Mouse (Mus musculus) right cerebral cortex, postnatal 36 days (tissue): ENCODE data around the gene Rcan1.

ENCODE experiments used
- DNase-seq, 2 experiments: peaks; one replicate each; pipeline ENCODE4 v3.0.0; 2022; ENCODE audit warnings: low spot score in 2 of 2, mixed read lengths in 1 of 2

The Rcan1 gene

DNA sequence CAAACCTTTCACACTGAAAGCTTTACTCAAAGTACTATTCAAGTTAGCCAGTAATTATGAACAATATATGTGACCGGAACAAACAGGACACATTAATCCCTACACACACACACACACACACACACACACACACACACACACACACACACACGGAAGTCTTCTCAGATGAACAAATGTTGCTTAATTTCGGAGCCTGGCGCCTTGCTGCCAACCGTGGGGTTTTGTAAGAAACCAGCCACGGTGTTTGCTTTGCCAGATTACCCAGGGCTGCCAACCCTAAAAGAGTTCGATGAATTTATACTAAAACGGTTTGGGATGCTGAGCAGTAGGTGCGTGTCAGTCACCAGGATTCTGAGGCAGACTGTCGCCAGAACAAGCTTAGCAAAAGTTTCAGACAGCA lies 69.5 kb downstream of the Rcan1 start:
- no peak for DNase-seq

DNA sequence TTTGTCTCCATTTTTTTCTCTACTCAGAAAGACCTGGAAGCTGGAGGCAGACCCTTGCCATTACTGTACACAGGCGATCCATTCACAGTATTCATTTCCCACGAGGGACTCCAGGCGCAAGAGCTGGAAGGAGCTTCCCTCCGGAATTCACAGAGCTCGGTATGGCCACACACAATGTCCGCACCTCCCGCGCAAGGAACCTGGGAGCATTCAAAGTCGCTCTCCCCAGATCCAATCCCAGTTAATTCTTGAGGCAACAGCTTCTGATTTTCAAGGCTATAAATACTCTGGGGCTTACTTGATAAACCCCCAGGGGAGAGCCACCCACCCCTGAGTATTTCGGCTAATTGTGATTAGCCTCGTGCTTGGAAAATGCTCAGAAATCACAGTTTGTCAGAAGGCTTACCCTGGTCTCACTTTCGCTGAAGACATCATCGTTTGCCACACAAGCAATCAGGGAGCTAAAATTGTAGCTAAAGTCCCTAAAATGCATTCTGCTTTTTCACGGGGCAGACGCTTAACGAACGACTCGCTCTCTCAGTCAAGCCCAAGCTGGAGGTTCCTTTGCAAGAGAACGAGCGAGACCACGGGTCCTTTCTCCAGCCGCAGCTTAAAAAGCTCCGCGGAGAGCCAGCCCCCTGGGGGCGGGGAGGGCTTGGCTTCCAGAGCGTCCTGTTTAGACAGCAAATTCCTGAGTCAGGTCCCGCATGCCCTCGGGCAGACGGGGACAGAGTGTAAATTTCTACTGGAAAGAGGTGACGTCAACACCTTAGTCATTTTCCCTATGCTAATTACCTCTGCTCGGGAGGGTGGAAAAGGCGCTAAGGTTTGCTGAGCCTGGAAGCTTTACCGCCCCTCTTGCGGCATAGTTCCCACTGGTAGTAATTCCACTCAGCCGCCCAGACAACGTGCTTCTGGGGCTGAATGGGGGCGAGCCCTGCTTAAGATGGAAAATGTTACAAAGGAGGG lies 70.9 kb downstream of the Rcan1 start:
- peak; percentile 60 to 67 for DNase-seq

DNA sequence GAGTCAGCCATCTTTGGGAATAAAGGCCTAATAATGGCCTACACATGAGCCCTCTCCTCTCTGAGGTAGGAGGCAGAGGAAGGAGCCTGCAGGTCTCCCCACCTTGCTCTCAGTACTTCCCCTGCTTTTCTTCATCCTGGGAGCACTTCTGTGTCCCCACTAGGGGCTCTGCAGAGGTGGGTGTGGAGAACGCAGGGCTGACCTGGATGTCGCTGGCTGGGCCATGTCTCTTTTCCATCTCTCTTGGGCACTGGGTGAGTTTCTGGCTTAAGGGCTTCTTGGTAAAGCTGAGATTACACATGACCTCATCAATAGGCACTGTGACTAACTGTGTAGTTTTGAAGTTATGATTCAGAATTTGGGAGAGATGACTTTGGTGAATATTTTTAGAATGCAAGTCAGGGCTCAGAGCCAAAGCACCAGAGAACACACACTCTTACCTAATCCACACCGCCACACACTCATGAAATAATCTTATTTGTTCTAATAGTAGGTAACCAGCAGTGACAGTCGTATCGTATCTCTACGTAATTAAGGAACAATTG lies 72.0 kb downstream of the Rcan1 start:
- no peak for DNase-seq

DNA sequence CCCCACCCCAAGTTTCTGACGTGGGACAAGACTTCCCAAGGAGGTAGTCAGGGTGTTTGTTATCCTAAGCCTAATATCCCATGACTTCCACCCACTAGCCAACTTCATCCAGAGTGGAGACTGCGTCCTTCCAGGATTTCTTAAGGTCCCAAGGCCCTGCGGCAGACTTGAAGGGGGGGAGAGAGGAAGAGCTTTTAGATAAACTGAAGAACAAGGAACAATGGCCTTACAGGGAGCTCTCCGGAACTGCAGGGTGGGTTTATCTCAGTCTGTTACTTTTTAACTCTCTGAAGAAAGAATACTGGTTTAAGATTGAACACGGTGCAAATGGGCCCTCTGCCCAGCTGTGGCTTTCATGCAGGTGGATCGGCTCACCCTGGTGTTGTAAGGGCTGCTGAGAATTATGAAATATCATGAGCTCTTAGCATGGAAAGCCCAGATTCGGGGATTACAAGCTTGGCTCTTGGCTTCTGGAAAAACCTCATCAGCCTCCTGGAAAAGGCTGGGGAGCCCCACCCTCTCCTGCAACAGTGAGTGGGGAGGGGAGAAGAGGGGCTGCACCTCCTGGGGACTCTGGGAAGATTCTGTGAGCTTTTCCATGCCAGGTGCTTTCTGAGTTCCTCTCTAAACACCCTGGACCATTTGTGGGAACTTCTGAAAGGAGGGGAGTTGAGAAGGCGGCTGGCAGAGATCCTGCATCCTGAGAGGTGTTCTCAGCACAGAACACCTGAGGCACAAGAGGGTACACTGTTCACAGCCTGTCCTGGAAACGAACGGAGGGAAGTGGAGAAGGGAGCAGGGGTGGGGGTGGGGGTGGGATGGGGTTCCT lies 72.7 kb downstream of the Rcan1 start:
- no peak for DNase-seq

DNA sequence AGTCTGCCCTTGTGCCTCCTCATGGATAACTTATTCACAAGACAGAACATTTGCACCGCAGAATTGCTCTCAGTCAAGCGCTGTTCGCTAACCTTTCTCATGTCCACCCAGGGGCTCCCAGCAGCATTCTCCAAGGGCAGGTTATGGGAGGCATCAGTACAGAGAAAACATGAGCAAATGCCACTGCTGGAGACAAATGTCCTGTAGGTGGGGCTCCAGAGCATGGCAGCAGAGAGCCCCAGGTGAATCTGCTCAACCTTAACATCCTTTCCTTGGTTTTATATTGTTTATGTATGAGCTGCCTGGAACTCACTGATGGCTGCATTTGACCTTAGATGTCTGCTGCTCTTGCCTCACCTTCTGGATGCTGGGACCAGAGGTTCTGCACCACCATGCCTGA lies 76.9 kb downstream of the Rcan1 start:
- DNase-seq: no peak

DNA sequence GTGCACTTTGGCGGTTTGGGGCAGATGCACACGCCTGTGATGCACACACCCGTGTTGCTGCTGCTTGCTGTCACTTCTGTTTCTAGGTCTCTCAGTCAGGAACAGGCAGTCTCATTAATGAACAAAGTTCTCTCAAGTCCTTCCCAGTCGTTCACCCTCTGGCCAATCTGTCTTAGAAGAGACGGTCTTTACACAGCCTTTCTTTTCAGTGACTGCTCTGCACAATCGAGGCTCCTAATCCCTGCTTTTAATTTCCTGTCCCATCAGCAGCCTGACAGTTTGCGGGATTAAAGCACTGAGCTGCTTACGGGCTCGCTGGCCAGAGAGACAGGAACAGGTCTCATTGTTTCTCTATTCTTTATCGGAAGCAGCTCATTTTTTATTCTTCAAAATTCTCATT lies 83.0 kb downstream of the Rcan1 start:
- DNase-seq: no peak

DNA sequence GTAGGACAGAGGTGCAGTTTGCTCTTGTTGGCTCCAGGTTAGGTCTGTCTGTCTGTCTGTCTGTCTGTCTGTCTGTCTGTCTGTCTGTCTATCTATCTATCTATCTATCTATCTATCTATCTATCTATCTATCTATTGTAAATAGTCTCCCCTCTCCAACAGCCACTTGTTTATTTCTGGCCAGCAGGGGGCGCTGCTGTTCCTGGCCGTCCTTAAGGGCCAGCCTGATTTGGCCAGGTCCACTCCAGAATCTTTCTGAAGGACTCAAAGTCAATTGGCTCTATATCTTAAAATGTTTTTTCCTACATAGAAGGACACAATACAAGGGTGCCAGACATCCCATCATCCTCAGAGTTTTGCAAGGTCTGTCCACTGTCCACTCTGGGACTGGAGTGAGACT lies 85.6 kb downstream of the Rcan1 start:
- DNase-seq: no peak

DNA sequence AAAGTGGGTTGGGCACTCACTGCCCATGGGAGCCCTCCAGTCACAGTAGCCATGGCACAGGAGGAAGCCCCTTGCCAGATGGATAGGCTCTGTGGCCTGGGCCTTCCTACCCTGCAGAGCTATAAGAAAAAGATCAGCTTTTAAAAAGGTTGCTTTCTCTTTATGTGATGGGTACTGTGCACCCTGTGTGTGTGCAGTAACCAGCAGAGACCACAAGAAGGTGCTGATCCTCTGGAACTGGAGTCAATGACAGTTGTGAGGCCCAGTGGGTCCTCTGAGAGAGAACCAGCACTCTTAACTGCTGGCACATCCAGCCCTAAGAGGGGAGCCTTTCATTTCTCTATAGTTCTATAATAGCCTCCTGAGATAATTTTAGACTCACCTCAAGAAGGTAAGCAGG lies 87.3 kb downstream of the Rcan1 start:
- DNase-seq: no peak

DNA sequence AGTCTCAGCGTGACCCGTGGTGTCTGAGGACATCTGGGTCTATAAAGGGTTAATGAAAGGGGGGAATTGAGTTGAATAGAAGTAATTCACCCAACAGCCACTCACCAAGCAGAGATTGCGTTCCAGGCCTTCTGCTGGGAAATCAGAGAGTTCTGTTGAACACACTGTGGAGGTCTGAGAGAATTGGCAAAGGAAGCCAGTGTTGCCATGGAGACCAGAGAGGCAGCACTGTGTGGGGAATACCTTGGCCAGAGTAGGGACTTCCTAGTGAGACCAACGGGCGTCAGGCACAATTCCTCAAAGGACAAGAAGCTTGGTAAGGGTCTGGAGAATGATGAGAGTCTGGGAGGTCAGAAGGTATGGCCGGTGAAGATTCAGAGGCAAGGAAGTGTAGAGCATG lies 88.2 kb downstream of the Rcan1 start:
- DNase-seq: peak; percentile 66 to 71

DNA sequence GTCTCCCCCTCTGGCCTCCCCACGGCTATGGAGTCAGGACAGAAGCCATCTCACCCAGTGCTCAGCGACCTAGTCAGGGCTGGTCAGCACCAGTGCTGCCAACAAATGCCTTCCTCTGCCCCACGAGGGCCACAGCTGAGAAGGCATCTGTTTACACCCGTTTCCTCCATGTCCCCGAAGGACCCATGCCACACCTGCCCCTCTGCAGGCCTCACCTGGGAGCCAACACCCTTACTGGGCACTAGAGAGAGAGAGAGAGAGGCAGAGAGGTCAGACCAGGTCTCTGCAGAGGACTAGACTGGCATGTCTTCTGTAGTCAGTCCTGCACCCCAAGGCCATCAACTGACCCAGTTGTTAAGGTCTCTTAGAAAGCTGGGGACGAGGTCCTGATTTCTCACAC lies 89.6 kb downstream of the Rcan1 start:
- DNase-seq: no peak

DNA sequence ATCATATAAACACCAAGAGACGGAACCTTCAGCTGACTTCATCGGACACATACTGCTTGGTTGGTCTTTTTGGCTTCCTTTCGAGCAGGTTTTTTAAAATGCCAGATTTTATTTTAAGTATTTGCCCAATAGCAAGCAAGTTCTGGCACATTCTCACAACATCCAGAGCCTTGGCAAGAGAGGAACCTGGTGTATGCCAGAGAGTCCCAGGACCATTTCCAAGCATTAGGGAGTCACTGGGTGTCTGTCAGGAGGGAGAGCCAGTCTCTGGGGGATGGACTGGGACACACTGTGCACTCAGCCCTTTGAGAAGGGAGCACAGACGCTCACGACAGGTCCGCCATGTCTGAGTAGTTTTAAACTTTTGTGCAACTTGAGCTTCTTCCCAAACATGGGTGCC lies 93.7 kb downstream of the Rcan1 start:
- no peak for DNase-seq

DNA sequence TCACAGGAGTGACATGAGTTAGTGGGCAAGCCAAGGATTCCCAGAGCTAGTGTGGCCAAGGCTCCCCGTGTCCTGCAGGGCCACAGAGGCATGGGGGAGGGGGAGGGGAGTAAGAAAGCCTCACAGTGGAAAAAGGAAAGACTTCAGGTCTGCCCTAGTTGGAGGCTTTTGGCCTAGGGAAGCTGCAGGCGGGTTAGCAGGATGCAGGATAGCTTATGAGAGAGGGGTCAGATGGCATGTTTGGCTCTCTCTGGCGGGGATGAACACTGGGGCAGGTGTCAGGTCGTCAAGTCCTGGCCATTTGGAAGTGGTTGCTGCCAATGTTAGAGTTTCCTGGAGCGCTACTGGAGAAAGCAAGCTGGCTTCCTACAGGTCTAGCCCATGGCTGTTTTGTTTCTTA lies 99.0 kb downstream of the Rcan1 start:
- no peak for DNase-seq

DNA sequence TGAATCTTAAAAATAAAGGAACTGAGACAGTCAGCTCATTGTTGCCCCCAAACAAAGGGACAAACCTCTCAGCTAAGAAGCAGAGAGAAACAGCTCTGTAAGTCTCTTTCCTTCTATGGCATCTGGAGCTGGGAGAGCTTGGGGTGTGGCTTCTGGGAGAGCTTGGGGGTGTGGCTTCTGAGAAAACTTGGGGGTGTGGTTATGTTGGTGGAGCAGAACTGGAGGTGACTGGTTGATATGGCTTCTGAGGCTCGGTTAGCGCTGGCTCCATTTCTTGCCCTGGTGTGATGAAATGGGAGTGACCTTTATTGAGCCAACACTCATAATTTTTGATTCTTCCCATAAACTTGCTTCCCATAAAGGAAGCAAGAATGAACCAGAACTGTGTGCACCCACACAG lies 101.4 kb downstream of the Rcan1 start:
- DNase-seq: no peak

DNA sequence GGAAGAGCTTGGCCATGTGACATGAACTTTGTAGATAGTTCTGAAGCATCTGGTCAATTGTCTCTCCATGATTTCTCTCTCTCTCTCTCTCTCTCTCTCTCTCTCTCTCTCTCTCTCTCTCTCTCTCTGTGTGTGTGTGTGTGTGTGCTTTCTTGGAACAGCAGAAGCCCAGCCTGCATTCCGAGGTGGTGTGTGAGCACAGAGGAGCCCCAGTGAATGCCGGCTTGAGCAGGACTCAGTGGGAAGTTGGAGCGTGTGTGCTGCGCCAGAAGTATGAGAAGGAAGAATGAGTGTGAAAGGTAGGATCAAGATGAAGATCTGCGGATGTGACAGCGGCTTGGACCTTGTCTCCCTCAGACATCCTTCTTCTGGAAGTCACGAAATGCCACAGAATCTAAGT lies 105.2 kb downstream of the Rcan1 start:
- DNase-seq: no peak

DNA sequence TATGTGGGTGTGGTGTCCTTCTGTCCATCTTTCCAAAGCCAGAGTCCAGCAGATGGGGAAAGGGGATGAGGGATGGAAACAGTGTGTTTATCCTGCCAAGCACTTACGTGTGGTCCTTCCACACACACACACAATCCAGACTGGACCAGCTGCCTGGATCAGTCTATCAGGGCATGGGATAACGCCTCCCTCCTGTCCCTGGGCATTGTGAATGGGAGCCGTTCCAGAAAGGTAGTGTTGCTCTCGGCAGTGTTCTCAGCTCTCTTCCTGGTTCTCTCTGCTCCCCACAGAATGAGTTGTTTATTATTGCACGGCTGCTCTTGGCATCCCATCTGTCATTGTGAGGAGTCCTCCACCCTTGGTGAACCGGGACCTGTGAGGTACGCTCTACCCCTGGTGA lies 110.0 kb downstream of the Rcan1 start:
- DNase-seq: no peak

DNA sequence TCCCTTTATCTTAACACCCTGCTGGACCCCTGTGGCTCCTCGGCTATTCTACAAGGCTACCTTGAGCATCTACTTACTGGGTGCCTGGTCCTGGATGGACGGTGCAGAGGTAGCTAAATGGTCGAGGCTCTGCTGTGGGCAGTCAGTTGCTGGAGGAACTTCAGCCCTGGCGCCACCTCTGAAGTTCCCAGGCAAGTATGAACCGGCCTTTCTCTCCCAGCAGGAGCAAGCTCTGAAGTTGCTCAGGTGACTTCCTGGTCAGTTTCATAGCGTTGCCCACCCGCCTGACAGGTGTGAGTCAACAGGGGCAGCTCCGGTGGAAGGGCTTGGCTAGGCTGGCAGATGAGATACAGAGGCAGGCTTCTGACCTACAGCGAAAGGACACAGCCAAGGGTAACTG lies 111.4 kb downstream of the Rcan1 start, which contains the start of gene Kcne1:
TSS of gene Kcne1 (minus strand) at position 240 of the 400 bp plus-strand sequence.
- no peak for DNase-seq

DNA sequence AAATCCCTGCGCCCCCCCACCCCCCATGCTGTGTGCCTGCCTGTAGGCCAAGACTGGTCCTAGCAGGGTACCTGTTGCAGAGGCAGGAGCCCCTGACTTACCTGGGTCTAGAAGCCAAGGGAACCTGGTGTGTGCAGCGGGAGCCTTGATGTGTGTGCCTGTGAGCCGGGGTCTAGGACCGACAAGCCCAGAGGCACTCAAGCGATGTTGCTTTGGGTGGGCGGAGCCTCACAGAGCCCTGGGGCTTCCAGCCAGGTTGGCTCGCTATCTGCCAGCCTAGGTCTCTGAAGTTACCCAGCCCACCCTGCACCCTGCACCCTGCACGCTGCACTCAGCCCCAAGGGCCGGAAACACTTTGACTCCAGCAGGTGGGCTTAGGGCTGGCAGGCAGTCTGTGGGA lies 111.9 kb downstream of the Rcan1 start:
- no peak for DNase-seq

DNA sequence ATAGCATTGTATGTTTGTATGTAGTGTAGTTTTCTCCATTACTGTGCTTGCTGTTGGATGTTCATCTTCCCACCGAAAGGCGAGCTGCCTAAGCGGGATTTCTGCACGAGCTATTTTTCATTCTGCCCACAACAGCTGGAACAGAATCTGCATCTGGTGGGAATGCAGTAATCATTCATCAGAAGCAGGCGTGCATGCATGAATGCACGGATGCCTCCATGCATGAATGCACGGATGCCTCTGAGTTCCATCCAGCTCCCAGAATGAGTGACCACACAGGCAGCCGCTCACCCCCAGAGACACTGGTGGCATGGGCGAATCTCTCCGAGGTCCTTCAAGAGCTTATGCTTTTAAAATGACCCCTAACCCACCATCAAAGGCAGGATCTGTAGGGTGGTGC lies 113.1 kb downstream of the Rcan1 start:
- DNase-seq: no peak

DNA sequence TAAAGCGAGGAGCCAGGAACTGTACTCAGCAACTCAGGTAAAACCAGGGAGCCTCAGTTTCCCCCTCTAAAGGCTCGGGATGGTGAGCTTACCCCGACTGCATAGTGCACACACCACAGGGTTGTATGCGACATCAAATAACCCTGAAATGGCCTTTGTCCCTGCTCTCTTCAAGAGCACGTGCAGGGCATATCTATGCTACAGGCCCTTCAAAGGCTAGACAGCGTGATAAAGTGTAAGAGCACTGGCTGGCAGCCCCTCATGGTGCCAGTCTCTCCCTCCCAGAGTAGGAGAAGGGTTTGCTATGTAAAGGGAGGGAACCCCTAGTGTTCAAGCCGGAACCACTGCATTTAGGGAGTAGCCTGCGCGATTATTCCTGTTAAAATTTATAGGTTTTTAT lies 113.6 kb downstream of the Rcan1 start:
- no peak for DNase-seq

DNA sequence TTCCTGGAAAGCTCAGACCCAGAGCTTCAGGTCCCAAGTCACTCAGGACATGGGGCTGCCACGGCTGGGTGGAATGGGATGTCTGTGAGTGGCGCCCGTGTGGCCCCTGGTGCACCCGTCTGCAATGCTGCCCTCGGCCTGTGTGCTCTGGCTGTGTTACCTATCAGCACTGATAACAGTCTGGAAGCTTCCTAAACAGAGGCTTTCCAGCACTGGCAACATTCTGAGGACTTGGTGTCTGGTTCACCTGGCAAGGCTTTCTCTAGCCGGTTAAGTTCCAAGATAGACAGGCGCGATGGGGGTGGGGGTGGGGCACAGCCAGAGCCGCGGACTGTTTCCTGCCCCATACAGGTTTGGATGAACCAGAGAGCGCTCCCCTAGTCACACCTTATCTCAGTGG lies 114.7 kb downstream of the Rcan1 start:
- no peak for DNase-seq

DNA sequence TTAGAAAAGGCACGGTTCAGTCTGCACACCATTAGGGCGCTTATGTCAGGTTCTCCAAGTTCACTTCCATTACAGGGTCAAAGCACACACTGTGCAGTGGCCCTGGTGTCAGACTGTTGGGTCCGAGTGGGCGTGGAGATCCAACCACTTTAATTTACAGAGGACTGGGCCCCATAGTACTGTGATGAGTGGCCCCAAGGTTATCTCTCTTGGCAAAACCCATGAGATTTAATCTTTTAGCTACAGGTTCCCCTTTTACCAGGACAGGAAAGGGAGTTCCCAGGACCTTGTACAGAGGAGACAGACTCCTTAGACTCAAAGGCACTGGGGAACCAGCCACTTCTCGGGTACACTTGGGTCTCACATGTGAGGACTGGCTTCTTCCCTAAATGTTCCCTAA lies 115.3 kb downstream of the Rcan1 start:
- no peak for DNase-seq

DNA sequence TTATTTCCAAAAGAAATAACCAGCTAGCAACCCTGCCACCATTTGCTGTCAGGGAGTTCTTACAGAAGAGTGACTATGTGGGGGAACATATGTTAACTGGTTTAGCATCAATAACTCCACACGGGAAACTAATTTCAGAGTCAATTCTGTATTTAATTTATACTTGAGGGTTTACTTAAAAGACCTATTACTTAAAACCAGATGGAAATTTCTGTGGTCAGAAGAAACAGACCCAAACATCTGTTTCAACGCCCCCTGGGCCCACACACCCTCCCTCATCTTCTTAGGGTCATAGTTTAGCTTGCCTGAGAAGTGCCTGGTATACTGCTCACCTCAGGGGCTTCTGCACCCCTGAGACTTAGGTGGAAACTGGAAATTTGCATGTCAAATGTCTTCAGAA lies 116.8 kb downstream of the Rcan1 start:
- no peak for DNase-seq

DNA sequence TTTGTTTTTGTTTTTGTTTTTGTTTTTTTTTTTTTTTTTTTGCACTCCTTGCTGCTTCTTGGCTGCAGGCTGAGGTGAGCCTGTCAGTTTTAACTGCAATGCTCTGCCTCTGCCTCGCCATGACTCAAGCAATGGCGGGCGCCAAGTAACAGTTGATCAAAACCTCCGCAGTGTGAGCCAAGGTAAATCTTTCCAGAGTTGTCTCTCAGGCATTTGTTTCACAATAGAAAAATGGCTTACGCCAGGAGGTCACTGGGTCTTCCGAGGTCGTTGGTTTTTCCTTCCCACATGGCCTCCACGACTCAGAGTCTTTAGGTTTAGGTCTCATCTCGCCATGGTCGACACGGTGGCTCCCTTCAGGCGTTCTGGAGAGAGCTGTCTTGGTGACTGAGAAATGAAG lies 117.4 kb downstream of the Rcan1 start:
- DNase-seq: no peak
